Mouse (Mus musculus): ENCODE measurements around the gene Gm3047.

Gene Gm3047

GRCm38 (mm10) chr14:4555105-4555504 lies at the start of gene Gm3047:
Gene Gm3047, plus strand, starts transcription at chr14:4555405.
- in situ Hi-C loops (cut with MboI, MseI), result loop anchor here (5.0 to 25.0 kb wide), 3 partner anchors 432 to 1747 kb away; partner anchors contain the start of gene Gm21103 (in 1 of the 2)

All from T-helper 17 cell (primary cell).